Mouse (Mus musculus): Measurements from ENCODE around the gene Tmbim6. TPM values are rescaled to one million over a fixed set of nuclear protein-coding genes. Genes with fewer than 3 reads are reported as not detected.

Gene Tmbim6
- total and polyA plus RNA-seq, 3 experiments: 91.2 to 239 (median 125) TPM

DNA sequence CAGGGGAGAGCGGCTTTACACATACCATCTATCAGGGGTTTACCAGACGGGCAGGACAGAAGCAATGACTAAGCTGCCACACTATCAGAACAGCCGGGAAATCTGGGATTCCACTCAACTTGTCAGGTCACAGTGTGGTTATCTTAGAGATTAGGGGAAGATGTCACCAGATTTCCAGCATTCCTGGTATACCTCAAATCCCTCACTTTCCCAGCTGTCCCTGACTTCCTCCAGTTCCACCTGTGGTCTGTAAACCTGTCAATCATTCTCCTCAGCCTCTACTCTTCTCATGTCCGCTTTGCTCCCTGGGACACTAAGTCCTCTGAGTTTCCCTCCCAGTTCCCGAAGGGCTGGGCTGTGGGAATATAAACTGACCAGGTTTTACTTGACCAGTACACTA lies 40.4 kb upstream of the Tmbim6 start:
- Histone ChIP-seq H3K9me3 (replicated peaks) (no peaks in the 10 kb centered on the region), H3K27me3 (ENCODE audit: insufficient read depth, low read length) (peaks cover 63% of the 10 kb centered on the region), H3K36me3 (replicated peaks) (no peaks in the 10 kb centered on the region), H3K4me1 (ENCODE audit: insufficient read depth, low read depth, low read length) (no peaks in the 10 kb centered on the region), H3K4me3 (ENCODE audit: low read depth, low read length) (no peak overlapping the region)
- no peak for DNase-seq (ENCODE audit: low spot score)
- no peak for TF ChIP-seq CTCF (IDR thresholded peaks at IDR 0.05; ENCODE audit: low read depth, low read length)
- no peak for TF ChIP-seq POLR2AphosphoS5 (IDR thresholded peaks at IDR 0.05; ENCODE audit: insufficient replicate concordance, low read depth, low read length)
- TF ChIP-seq GATA1 (IDR thresholded peaks at IDR 0.05; ENCODE audit: borderline replicate concordance, low read length): no peak
- TF ChIP-seq GATA2 (IDR thresholded peaks at IDR 0.05; ENCODE audit: borderline replicate concordance, low read depth, low read length): no peak
- no peak for TF ChIP-seq TAL1 (conservative IDR thresholded peaks at IDR 0.05; ENCODE audit: low read depth, low read length)
- ATAC-seq (ENCODE audit: extremely low read depth, insufficient number of reproducible peaks, low FRiP score, poor library complexity, severe bottlenecking): no peak

DNA sequence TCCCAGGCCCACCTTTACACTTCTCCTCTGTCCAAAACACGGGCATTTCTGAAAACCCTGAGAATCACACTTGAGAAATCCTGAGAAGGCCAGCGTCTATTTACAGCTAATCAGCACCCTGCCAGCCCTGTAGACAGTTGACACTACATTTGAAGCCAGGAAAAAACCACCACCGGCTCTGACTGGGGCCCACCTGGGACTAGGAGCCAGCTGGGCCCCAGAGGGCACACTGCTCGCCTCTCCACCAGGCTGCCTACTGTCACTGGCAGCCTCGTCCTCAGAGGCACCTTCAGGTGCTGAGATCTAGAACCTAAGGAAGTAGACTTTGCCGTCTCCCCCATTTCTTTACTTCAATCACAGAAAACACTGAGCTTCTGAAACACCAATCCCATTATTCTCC lies 37.0 kb upstream of the Tmbim6 start:
- Histone ChIP-seq H3K4me1 (ENCODE audit: insufficient read depth, low read depth, low read length) (no peaks in the 10 kb centered on the region), H3K36me3 (replicated peaks) (no peaks in the 10 kb centered on the region), H3K4me3 (ENCODE audit: low read depth, low read length) (no peak overlapping the region), H3K27me3 (ENCODE audit: insufficient read depth, low read length) (peaks cover 54% of the 10 kb centered on the region), H3K9me3 (replicated peaks) (no peaks in the 10 kb centered on the region)
- ATAC-seq (ENCODE audit: extremely low read depth, insufficient number of reproducible peaks, low FRiP score, poor library complexity, severe bottlenecking) (no peak), DNase-seq (ENCODE audit: low spot score) (no peak)
- TF ChIP-seq TAL1 (conservative IDR thresholded peaks at IDR 0.05; ENCODE audit: low read depth, low read length): no peak
- TF ChIP-seq CTCF (IDR thresholded peaks at IDR 0.05; ENCODE audit: low read depth, low read length): no peak
- no peak for TF ChIP-seq GATA1 (IDR thresholded peaks at IDR 0.05; ENCODE audit: borderline replicate concordance, low read length)
- TF ChIP-seq GATA2 (IDR thresholded peaks at IDR 0.05; ENCODE audit: borderline replicate concordance, low read depth, low read length): no peak
- TF ChIP-seq POLR2AphosphoS5 (IDR thresholded peaks at IDR 0.05; ENCODE audit: insufficient replicate concordance, low read depth, low read length): no peak

DNA sequence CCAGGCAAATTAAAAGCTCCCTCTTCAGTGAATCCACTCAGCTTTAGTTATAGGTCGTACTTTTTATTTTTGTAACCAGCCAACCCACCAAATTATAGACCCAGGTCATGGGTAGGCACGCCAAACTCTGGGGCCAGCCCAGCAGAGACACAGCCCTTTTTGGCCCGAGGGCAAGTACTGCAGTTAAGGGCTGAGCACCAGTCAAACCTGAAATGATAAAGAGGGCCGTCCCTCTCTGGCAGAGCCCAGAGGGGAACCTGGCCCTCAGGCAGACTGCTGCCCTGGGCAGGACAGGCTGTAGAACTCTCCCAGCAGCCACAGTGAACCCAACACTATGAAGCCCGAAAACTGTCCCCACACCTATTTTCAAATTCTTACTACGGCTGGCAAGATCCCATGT lies 36.2 kb upstream of the Tmbim6 start:
- H3K36me3 ChIP-seq (replicated peaks): no peaks in the 10 kb centered on the region
- no peak overlapping the region for H3K4me3 ChIP-seq (ENCODE audit: low read depth, low read length)
- no peak for TF ChIP-seq GATA1 (IDR thresholded peaks at IDR 0.05; ENCODE audit: borderline replicate concordance, low read length)
- no peak for TF ChIP-seq CTCF (IDR thresholded peaks at IDR 0.05; ENCODE audit: low read depth, low read length)
- TF ChIP-seq TAL1 (conservative IDR thresholded peaks at IDR 0.05; ENCODE audit: low read depth, low read length): no peak
- TF ChIP-seq POLR2AphosphoS5 (IDR thresholded peaks at IDR 0.05; ENCODE audit: insufficient replicate concordance, low read depth, low read length): no peak
- TF ChIP-seq GATA2 (IDR thresholded peaks at IDR 0.05; ENCODE audit: borderline replicate concordance, low read depth, low read length): no peak
- ATAC-seq (ENCODE audit: extremely low read depth, insufficient number of reproducible peaks, low FRiP score, poor library complexity, severe bottlenecking) (no peak), DNase-seq (ENCODE audit: low spot score) (no peak)
- H3K9me3 ChIP-seq (replicated peaks): no peaks in the 10 kb centered on the region
- peaks cover 52% of the 10 kb centered on the region for H3K27me3 ChIP-seq (ENCODE audit: insufficient read depth, low read length)
- H3K4me1 ChIP-seq (ENCODE audit: insufficient read depth, low read depth, low read length): no peaks in the 10 kb centered on the region

DNA sequence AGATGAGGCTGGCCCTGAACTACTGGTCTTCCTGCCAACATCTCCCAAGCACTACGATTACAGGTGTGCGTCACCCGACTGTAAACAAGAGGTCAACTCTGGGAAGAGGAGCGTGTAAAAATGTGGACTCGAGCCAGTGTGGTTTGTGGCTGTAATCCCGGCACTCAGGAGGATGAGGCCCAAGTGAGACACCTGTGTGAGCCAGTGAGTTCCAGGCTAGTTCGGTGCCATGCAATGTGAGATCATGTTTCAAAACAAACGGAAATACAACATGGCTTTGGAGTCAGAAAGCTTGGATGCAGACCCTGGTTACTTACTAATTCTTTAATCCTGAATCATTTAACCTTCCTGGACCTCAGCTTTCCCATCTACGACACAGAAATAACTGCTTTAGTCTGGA lies 33.7 kb upstream of the Tmbim6 start:
- no peak for ATAC-seq (ENCODE audit: extremely low read depth, insufficient number of reproducible peaks, low FRiP score, poor library complexity, severe bottlenecking)
- Histone ChIP-seq H3K27me3 (ENCODE audit: insufficient read depth, low read length) (peaks cover 42% of the 10 kb centered on the region), H3K4me1 (ENCODE audit: insufficient read depth, low read depth, low read length) (no peaks in the 10 kb centered on the region), H3K36me3 (replicated peaks) (no peaks in the 10 kb centered on the region), H3K4me3 (ENCODE audit: low read depth, low read length) (no peak overlapping the region), H3K9me3 (replicated peaks) (no peaks in the 10 kb centered on the region)
- TF ChIP-seq GATA1 (IDR thresholded peaks at IDR 0.05; ENCODE audit: borderline replicate concordance, low read length): no peak
- no peak for TF ChIP-seq CTCF (IDR thresholded peaks at IDR 0.05; ENCODE audit: low read depth, low read length)
- TF ChIP-seq POLR2AphosphoS5 (IDR thresholded peaks at IDR 0.05; ENCODE audit: insufficient replicate concordance, low read depth, low read length): no peak
- no peak for TF ChIP-seq GATA2 (IDR thresholded peaks at IDR 0.05; ENCODE audit: borderline replicate concordance, low read depth, low read length)
- DNase-seq (ENCODE audit: low spot score): no peak

DNA sequence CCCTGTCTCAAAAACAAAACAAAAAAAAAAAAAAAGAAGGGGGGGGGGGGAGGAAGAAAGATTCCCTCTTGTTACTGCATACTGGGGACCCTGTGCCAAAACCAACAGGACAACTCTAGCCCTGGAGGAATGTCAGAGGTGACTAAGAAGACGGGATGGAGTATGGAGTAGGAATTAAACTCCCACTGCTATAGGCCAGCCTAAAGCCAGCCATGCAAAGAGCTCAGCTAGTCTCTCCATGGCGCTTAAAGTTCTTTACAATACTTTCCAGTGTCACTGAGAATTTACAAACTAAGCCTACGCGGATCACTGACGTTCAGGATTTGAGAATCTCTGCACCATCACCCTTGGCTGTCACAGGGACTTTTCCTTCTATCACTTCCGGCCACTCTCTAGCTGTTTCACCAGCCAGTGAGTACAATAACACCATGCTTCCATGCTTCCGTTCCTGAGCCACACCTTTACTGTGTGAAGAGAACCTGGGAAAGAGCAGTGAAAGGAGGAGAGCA lies 28.6 kb upstream of the Tmbim6 start:
- ATAC-seq (ENCODE audit: extremely low read depth, insufficient number of reproducible peaks, low FRiP score, poor library complexity, severe bottlenecking) (no peak), DNase-seq (ENCODE audit: low spot score) (no peak)
- no peak overlapping the region for H3K4me3 ChIP-seq (ENCODE audit: low read depth, low read length)
- TF ChIP-seq GATA2 (IDR thresholded peaks at IDR 0.05; ENCODE audit: borderline replicate concordance, low read depth, low read length): no peak
- TF ChIP-seq POLR2AphosphoS5 (IDR thresholded peaks at IDR 0.05; ENCODE audit: insufficient replicate concordance, low read depth, low read length): no peak
- no peak for TF ChIP-seq CTCF (IDR thresholded peaks at IDR 0.05; ENCODE audit: low read depth, low read length)
- no peak for TF ChIP-seq TAL1 (conservative IDR thresholded peaks at IDR 0.05; ENCODE audit: low read depth, low read length)
- no peak for TF ChIP-seq GATA1 (IDR thresholded peaks at IDR 0.05; ENCODE audit: borderline replicate concordance, low read length)
- no peaks in the 10 kb centered on the region for H3K36me3 ChIP-seq (replicated peaks)
- H3K27me3 ChIP-seq (ENCODE audit: insufficient read depth, low read length): peaks cover 18% of the 10 kb centered on the region
- H3K4me1 ChIP-seq (ENCODE audit: insufficient read depth, low read depth, low read length): no peaks in the 10 kb centered on the region
- H3K9me3 ChIP-seq (replicated peaks): no peaks in the 10 kb centered on the region

DNA sequence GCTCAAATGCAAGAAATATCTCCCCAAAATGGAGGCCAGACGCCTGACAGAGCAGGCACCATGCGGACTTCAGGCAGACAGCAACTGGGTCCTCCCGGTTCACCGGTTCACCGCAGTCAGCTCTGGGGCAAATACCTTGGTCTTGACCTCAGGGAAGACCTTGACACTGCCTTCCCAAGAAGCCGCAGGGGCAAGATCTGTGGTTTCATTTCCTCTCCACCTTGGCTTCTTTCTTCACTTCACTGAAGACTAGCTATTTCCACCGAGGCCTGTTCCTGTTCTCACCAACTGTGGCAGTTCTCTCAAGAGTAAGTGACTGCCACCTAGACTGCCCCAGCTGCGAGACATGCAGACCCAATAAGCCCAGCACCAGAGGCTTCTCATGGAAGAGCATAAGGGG lies 27.8 kb upstream of the Tmbim6 start:
- DNase-seq (ENCODE audit: low spot score) (no peak), ATAC-seq (ENCODE audit: extremely low read depth, insufficient number of reproducible peaks, low FRiP score, poor library complexity, severe bottlenecking) (no peak)
- Histone ChIP-seq H3K9me3 (replicated peaks) (no peaks in the 10 kb centered on the region), H3K36me3 (replicated peaks) (no peaks in the 10 kb centered on the region), H3K4me1 (ENCODE audit: insufficient read depth, low read depth, low read length) (no peaks in the 10 kb centered on the region), H3K27me3 (ENCODE audit: insufficient read depth, low read length) (peaks cover 15% of the 10 kb centered on the region), H3K4me3 (ENCODE audit: low read depth, low read length) (no peak overlapping the region)
- TF ChIP-seq GATA1 (IDR thresholded peaks at IDR 0.05; ENCODE audit: borderline replicate concordance, low read length) (no peak), GATA2 (IDR thresholded peaks at IDR 0.05; ENCODE audit: borderline replicate concordance, low read depth, low read length) (no peak), TAL1 (conservative IDR thresholded peaks at IDR 0.05; ENCODE audit: low read depth, low read length) (no peak), POLR2AphosphoS5 (IDR thresholded peaks at IDR 0.05; ENCODE audit: insufficient replicate concordance, low read depth, low read length) (no peak), CTCF (IDR thresholded peaks at IDR 0.05; ENCODE audit: low read depth, low read length) (no peak)
